Mouse (Mus musculus) retina, adult 2 months (tissue): ENCODE data around the gene Tprkb.
"Not testable (repeated sequence)": the region's sequence is repeated elsewhere in the genome, so short reads cannot be mapped to it uniquely, and the experiment has no call there.

ENCODE experiments used
- DNase-seq: peaks from one replicate; pipeline ENCODE4 v3.0.0-alpha.2; 2012; ENCODE audit warnings: low read depth, low spot score

Gene Tprkb

DNA sequence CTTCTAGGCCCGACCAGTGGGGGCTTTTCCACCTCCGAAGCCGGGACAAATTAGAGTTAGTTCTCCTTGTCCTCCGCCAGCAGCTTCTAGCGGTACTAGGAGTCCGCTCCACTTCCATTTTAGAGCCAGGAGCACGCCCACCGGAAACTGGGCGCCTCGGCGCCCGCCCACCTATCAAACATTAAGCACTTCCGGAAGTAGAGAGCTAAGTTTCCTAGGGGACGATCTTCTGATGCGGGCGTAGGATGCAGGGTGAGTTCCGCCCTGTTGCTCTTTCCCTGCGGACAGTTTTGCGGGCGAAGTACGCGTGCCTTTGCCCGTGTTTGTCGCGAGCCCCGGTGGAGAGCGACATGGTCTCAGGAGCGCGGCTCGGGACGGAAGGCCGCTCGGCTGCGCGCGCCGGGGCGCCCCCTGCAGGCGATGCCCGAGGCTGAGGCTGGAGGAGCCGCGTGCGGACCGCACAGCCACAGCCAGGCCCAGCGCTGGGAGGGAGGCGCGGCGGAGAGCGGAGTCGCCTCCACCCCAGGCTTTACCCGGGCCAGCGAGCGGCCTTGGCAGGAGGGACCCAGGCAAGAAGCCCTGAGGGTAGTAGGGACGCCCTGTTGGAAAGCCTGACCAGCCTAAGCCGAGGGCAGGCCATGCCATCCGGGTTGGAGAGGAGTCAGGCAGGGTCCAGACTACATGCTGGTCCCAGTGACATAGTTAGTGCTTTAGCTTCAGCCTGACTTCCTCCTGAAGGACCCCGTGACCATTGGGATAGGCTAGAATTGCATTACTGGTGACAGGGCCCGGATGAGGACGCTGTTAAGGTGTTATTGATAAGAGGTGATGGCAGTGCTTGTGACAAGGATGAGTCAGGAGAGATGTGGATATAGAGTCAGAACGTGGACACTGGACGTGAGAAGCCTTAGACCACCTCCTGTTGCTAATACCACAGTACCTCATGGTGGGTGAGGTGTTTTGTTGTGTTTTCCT is 4.2 kb downstream of the Tprkb start, which contains the start of gene Nat8f1:
Nat8f1 (minus strand) TSS at position 149 of the 975 bp plus-strand sequence.
- DNase-seq = peak; percentile 73

DNA sequence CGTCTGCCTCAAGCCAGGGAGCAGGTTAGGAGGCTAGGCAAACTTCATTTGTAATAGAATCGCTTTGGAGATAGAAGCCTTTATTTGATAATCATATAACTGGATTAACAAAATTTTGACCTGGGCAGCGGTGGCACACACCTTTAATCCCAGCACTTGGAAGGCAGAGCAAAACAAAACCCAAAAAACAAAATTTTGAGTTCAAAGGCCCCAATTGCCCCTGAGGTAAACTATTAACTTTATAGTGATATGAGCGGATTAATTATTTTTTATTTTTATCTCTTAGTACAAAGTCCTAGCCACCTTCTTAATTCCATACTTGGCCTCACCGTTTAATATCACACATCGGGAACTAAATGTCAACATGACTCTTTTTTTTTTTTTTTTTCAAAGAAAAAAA is 4.9 kb downstream of the Tprkb start:
- no peak for DNase-seq

DNA sequence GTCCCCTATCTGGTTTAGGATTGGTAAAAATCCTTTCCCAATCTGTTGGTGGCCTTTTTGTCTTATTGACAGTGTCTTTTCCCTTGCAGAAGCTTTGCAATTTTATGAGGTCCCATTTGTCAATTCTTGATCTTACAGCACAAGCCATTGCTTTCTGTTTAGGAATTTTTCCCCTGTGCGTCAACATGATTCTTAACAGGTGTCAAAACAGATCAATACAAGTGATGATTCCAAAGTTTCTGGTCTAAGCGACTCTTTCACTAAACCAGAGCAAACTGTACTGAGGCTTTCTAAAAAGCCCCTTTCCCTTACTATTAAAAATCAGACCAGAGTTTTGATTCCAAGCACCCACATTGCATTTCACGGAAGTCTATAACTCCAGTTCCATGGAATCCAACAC is 6.7 kb downstream of the Tprkb start:
- DNase-seq = not testable (repeated sequence)

DNA sequence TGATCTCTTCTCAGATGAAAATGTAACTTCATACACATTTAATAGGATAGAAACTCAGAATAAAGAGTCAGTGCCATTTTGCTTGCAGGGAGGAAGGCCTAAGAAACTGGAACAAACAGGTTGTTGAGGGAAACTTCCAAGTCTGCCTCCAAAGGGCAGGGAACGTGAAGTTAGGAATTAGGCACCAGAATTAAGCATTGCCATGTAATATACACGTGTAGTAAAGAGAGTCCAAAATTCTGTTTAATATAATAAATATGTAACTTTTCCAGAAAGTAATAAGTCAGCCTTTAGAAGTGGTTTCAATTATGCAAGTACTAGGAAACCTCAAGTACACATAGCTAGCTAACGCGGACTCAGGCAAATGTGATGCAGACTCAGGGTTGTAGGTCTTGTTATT is 7.7 kb downstream of the Tprkb start:
- no peak for DNase-seq

DNA sequence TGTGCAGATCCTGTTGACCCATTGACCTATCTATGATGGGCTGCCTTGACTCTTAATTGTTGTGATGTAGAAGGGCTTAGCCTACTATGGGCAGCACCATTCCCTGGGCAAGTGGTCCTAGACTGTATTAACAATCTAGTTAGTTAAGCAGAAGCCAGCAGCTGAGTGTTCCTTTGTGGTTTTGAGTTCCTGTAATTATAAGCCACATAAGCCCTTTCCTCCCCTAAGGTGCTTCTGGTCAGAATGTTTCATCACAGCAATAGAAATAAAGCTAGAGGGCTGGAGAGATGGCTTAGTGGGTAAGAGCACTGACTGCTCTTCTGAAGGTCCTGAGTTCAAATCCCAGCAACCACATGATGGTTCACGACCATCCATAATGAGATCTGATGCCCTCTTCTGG is 12.0 kb downstream of the Tprkb start:
- no peak for DNase-seq

DNA sequence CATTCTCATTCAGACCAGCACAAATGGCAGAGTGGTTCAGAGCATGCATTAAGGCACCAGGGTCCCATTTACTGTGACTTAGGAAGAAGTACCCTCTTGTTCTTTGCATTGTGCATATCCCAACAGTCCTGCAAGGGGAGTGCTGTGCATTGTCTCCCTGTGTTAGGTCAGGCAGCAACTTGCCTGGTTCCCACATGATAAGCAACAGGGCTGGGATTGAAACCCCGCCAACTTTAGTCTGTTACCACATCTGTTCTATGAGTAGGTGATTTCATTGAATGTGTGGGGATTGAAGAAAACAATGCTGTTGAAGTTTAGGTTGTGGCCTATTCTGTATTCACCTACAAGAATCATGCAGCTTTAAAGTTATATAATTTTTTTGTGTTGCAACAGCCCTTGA is 15.0 kb downstream of the Tprkb start:
- no peak for DNase-seq

DNA sequence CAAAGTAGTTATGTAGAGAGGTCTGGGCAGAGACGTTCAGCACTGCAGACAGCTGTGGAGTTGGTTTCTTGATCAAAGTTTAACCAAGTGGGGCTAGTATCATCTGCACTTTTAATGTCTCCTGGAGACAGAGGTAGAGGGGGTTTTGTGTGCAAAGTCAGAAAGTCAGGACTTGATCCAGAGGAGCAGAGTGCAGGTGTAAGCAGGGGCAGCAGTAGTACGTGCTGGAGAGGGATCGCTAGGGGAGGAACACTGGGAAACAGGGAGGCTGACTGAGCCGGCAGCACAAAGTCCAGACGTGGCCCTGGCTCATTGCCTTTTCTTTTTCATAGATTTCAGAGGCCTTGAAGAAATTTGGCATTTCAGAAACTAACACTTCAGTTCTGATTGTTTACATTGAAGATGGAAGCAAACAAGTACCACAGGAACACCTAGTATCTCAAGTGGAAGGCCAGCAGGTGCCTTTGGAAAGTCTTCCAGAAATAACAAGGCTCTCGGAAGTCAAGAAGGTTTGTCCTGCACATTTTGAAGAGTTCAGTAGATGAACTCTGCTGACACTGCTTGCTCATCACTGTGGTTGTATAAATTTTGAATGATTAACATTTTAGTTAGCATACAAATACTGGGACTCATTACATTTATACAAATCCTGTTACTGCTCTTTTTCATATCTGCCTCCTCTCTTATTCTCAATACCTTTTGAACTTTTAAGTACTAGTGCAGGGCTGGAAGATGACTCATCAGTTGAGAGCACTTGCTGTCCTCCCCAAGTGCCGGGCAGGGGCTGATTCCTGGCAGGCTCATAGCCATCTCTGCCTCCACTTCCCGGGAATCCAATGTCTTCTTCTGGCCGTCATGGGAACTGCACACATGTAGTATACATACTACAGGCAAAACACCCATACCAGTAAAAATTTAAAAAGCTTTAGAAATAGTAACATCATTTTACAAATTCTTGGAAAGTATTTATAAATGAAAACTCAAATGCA is 16.1 kb downstream of the Tprkb start:
- DNase-seq = no peak

DNA sequence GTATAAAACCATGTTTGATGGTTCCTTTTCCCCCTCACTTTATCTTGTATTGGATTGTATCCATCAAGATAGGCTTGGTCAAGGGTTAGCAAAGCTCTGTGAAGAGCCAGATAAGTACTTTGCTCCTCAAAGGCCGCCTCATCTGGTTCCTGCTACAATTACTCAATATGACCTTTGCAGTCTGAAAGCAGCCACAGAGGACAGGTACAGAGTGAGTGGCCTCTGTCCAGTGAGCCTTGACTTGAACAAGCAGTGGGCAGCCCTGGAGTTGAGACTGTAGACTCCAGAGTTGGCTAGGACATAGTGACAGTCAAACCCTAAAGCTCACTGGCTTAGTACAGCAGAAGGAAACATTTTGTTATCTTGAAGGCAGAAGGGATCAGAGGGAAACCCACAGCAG is 17.6 kb downstream of the Tprkb start:
- no peak for DNase-seq

DNA sequence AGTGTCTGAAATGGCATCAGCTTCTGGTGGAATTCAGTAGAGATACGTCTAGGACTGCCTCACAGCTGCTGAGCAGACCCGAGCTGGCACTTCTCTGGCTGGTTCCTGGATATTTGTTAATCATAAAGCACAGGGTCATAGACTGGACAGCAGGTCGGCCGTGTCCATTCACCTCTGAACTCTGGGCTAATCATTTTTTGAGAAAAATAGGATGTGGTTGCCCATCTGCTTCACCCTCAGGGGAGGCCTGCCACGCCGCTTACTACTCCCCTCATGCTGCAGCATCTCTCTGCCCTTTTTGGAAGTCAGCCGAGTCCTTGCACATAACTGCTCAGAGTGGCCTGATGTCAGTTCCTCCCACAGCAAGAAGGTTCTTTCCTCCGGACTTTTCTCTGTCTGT is 22.4 kb downstream of the Tprkb start:
- DNase-seq = no peak

DNA sequence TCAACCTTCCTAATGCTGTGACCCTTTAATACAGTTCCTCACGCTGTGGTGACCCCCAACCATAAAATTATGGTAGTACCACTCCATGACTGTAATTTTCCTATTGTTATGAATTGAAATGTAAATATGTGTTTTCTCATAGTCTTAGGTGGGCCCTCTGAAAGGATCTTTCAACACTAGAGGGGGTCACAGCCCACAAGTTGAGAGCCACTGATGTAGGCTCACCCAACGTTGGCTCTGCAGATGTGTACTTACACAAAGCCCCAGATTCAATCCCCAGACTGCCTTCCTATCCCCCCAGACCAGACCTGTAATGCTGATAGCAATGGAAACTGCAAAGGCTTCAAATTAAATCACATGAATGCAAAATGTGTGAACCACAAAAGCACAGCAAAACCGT is 24.0 kb downstream of the Tprkb start:
- no peak for DNase-seq

DNA sequence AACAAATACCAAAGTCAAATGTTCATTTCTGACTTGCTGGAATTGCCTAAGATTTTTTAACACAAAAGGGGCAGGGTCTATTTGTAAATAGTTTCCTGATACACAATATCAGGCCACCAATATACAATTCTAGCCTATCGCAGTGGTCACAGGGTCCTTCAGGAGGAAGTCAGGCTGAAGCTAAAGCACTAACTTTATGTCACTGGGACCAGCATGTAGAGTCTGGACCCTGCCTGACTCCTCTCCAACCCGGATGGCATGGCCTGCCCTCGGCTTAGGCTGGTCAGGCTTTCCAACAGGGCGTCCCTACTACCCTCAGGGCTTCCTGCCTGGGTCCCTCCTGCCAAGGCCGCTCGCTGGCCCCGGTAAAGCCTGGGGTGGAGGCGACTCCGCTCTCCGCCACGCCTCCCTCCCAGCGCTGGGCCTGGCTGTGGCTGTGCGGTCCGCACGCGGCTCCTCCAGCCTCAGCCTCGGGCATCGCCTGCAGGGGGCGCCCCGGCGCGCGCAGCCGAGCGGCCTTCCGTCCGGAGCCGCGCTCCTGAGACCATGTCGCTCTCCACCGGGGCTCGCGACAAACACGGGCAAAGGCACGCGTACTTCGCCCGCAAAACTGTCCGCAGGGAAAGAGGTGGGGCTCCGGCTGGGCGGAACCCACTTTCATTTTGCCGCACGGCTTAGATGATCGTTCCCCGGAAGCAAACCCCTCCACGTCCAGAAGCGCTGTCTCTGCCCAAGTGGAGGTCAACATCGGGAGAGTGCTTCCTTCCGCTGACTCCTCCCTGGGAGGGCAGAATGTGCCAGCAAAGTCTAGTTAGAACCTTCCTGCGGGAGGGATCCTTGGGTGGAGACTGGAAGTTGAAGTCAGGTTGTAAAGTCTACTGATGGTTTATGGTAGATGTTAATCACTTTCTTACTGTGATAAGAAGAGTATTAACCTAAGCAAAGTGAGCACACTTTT is 25.1 kb downstream of the Tprkb start:
- DNase-seq = not testable (repeated sequence)

DNA sequence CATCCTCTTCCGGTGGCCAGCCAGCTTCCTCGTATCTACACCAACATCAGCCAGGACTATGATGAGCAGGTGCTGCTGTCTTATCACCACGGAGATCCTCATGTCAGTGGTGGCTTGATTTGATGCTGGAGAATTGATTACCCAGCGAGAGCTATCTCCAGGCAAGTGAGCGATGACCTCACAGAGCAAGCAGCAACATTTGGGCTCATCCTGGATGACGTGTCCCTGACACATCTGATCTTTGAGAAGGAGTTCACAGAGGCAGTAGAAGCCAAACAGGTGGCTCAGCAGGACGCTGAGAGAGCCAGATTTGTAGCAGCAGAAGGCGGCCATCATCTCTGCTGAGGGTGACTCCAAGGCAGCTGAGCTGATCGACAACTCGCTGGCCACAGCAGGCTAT is 27.0 kb downstream of the Tprkb start:
- DNase-seq = no peak

DNA sequence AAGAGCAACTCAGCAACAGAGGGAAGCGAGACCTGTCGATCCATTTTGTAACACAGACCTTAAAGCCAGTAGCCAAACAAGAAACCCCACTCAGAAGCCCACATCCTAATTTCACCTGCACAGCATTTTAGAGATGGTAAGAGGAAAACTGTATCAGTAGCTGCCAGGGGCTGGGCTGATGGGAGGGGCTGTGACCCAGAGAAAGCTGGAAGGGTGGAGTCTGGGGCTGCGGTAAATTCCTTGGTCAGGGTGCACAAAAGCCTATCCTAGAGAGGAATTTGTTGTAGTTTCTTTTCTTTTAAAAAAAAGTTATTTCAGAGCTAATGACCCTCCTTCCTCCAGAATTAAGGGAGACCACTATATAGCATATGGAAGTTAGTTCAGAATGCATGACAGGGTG is 30.8 kb downstream of the Tprkb start:
- no peak for DNase-seq

DNA sequence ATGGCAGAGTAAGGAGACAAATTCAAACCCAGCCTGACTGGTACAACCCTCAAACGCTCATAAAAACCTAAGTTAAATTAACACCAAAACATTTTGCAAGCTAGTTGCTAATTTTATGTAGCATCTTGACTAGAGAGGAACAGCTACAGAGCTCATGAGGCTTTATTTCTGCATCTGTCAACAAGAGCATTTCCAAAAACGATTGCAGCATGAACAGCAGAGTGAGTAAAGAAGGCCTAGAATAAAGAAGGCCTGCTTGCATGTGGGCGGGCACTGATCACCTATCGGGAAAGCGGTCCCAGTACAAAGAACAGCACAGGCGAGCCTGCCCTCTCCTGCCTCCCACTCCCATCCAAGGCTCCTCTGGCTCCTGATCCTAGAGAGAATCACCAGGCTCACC is 36.9 kb downstream of the Tprkb start:
- DNase-seq = no peak

DNA sequence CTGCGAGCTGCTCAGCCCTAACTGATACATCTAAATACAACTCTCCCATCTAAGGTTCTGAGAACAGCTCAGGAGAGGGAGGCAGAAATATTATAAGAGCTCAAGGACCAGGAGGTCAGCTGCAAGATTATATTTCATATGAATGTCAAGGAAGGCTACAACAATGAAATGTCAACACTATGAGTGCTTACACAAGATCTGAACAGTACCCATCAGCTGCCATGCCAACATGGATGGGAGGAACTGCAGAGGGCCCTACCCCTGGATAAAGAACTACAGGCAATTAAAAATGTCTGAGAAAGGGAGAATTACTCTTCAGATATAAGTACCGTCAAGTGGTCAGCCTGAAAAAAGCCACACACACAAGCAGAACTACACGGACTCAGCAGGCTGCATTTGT is 45.9 kb downstream of the Tprkb start:
- DNase-seq = no peak

DNA sequence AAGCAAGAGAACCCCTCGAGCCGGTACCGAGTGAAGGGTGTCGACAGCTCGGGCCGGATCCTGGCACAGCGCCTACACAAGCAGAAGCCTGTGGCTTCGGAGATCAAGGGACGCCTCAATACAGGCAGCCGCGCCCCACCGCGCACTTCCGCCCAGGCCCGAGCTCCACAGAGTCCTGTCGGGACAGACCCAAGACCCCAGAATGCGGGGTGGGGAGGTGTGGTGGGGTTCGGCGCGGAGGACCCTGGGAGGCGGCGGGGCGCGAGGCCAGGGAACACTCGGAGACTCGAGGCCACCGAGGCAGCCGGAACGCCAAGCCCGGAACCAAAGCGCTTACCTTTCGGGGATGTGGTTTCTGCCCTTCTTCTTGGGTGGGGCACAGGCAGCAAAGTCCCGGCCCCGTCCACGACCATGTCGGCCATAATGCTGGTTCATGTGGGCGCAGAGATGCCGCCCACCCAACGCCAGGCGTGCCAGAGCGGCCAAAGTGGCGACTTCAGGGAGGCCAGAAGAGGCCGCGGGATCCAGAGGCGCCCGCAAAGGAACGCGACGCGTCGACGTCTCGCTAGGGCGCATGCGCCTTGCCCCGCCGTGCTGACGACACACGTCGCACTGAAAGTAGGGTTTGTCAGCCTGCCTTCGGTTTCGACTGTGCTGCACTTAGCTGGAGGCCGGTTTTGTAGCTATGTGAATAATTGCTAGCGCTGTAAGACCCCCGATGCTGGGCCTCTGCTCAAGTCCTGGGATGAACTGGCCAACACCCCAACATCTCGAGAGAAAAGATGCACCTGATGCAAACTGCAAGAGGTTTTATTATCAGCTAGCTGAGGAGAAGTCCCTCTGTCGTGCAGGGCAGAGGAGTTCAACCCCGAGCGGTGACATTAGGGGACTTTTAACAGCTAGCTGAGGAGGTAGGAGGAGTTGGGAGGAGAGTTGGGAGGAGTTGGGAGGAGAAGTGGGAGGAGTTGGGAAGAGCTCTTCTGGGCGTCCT is 49.7 kb downstream of the Tprkb start, which contains the start of gene Dusp11:
Dusp11 (minus strand) TSS at position 567 of the 991 bp plus-strand sequence.
- peak; percentile 78 for DNase-seq

DNA sequence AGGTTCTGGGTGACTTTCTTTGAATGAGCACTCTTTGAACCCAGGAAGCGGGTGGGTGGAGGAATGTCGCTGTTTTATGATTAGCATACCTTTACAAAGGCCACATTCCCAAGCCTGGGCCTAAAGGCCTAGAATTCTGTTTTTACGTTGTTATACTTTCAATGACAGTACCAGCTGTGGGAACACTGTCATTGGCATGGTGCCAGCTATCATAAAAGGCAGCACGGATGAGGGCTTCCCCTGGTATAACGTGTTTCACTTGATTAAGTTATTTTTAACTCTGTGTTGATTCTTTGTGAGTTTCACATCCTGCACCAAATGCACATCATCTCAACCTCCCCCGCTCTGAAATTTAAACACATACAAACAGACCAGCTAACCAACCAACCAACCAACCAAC is 54.4 kb downstream of the Tprkb start:
- not testable (repeated sequence) for DNase-seq

DNA sequence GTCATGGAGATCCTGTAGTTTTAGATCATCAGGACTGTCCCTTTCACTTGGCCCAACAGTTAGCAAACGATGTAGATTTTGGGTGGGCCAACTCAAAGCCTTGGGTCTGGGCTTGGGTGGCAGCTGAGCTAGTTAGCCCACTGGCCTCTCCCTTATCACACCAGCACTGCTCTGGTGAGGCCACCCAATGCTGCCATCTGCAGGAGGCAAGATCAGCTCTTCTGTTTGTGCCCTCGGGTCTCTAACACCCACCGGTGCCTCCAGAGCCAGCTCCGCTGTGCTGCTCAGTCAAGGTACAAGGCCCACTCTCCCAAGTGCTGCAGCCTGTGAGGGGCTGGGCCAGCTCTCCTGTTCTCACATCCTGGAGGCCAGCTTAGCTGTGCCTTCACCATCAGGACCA is 55.0 kb downstream of the Tprkb start:
- DNase-seq = no peak

DNA sequence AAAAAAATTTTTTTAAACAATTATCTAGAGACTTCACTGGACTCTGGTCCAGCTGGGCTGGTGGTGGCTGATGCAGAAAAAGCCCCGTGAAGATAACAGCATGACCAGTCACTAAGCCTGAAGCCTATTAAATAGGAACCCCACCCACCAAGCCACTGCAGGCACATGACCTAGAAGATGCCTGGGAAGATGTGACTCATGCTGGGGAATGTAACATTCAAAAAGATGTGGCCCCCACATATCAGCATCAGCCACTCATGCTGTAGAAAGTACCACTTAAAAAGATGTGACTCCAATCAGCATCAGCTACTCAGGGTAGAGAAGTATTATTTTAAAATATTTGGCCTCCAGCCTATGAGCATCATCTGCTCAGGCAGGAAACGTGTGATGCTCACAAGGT is 58.2 kb downstream of the Tprkb start:
- no peak for DNase-seq

DNA sequence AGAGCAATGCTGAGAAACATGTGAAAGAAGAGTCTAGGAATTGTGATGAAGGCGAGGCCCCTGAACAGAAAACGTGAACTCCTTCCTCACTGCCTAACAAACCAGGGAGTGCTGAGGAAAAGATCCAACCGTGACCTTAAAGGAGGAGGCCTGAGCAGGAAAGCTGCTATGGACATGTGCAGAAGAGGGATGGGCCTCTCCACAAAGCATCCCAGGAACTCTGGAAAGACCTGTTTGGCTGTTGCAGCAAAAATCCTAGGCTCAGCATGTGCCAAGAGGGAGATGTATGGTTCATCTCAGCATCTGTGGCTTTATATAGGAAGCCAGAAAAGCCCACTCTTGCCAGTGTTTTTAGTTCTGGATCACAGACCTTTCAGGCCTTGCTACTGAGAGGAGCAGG is 61.0 kb downstream of the Tprkb start:
- DNase-seq = no peak
